Mouse (Mus musculus): Measurements from ENCODE around the gene Pdzd9. TPM values are rescaled to one million over a fixed set of nuclear protein-coding genes. Genes with fewer than 3 reads are reported as not detected.

Pdzd9 gene
- polyA plus RNA-seq, 1 experiment = 0.16 TPM

DNA sequence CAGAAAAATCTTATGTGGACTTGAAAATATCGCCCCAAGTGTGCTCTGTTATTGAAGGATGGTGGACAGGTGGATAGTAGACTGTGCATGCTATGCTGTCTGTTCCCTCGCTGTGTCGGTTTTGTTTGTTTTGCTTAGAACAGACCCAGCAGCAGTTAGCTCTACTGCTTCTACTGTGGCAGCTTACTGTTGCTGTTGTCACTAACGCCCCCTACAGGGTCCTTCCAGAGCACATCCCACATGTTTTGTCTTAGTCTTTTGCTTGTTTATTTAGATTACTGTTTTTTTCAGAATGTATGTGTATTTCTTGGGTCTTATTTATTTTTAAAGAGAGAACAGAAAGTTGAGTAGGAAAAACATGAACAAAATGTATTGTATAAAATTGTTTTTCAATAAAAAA is 26.9 kb downstream of the Pdzd9 start:
- no peak for DNase-seq (ENCODE audit: extremely low spot score in 1 of 2, low spot score in 1 of 2)

DNA sequence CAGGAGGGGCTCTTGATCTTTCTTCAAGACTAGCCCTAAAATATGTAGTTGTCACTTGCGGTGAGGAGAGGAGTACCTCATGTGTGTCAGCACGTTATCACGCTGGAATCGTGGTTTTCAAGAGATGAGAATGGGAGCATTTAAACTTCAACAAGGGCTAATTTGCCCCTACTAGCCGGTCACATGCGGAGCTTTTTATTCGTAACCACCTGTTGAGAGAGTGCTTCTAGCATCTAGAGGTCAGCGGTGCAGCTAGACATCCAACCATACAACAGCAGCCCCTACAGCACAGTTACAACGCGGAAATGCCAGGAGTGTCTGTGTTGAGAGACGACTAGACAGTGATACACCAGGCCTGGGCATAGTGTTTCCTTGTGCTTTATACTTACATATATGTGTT is 34.3 kb downstream of the Pdzd9 start:
- DNase-seq (ENCODE audit: extremely low spot score in 1 of 2, low spot score in 1 of 2) = no peak

- no peak for DNase-seq (ENCODE audit: extremely low spot score in 1 of 2, low spot score in 1 of 2)
Measured at GRCm38 (mm10) chr7:120635362-120635781, 34.8 kb downstream of the Pdzd9 start.

DNA sequence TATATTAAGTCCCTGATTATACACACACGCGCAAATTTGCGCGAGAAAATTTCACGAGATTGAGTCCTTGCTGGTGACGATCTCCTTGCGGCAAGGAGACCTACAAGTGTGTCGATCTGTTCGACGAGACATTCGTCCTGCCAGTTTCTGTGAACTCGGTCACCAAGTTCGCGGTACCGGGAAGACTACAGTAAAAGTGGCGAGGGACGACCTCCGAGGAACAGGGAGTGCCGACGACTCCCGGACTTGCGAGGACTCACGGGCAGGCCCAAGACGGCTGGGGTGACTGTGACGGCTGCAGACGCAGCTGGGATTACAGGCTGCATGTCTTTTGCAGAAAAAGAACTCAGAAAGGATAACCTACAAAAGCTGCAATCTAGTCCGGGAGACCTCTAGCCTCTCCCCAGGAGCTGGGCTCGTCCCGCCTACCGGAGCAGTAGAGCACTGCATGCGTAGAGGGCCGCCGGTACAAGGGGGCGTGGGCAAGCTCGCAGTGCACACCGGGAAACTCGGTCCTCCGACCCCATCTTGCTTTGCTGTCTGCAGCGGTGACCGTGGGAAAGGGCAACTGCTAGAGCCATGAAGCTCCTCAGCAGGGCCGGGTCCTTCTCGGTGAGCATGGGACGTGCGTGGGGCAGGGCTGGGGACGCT is 35.3 kb downstream of the Pdzd9 start, which contains the start of gene Uqcrc2:
Gene Uqcrc2 (plus strand): TSS at position 466 of the 651 bp plus-strand sequence.
- peak; percentile 65 to 87 for DNase-seq (ENCODE audit: extremely low spot score in 1 of 2, low spot score in 1 of 2)

DNA sequence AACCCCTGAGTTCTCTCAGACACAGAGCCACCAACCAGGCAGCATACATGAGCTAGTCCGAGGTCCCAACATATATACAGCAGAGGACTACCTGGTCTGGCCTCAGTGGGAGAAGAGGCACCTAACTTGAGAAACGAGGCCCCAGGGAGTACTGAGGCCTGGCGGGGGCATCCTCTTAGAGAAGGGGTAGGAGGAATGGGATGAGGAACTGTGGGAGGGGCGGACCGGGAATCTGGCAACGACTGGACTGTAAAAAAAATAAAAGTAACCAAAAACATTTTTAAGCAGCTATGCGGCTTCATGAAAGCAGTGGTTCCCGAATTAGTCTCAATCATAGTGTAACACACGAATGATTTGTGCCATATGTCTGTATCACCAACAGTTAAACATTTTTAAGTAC is 35.8 kb downstream of the Pdzd9 start:
- no peak for DNase-seq (ENCODE audit: extremely low spot score in 1 of 2, low spot score in 1 of 2)

DNA sequence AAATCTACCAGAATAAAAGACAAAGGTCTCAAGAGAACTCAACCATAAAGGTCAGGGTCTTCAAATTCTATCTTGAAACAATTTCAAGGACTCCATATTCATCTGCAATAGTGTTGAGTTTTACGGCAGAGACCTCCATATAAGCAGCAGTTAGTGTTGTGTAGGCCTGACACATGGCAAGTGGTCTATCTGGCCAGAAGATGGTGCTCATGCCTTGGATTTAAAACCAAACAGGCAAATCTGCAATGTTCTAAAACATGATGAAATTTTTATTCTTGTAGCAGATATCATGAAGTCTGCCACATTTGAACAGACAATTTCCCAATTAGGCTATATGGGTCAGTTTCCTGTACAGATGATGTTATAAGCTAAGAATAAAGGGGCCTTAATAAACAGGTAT is 37.6 kb downstream of the Pdzd9 start:
- peak in 1 of 2 experiments; percentile 74 for DNase-seq (ENCODE audit: extremely low spot score in 1 of 2, low spot score in 1 of 2)

DNA sequence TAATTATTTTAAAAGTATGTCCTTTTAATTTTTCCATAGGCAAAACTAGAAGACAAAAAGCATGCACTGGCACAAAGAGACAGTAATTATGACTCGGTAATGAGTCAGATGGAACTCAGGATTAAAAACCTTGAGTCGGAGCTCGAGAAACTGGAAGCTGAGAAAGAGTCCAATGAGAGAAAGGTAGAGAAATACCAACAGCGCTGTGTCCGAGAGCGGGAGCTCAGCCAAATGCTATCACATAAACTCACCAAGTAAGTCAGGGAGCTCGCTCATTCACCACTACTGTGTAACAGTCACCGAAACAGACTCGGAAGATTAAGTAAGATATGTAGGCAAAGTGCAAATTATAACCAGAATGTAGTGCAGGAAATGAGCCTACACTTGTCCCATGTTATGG is 49.3 kb downstream of the Pdzd9 start:
- no peak for DNase-seq (ENCODE audit: extremely low spot score in 1 of 2, low spot score in 1 of 2)

DNA sequence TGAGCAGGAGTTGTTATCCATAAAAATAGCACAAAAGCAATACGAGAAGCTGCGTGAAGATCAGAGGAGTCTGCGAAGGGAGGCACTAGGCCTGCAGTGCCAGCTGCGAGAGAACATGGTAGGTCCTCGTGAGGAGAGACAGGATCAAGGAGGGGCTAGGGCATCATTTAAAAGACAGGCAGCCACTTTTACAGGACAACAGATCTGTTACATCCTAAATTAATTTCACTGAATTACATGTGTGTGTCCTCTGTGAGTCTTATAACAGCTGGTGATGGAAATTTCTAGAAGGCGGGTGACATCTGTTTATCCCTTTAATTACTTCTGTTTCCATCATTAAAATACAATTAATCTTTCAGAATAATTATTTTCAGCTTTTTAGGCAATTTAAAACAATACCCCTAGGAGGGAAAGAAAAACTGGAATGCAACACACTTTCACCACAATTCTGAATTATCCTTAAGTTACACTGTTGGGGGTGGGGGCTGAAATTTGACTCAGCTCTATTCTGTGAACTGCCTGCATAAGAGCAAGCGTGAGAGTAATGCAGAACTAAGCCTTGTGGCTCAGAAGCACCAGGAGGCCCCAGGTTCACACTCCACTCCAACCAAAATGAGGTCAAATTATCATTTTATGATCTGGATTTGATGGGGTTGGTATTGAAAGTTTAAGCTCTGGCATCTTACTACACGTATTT is 49.9 kb downstream of the Pdzd9 start:
- DNase-seq (ENCODE audit: extremely low spot score in 1 of 2, low spot score in 1 of 2) = no peak

Other genes starting within 250 kb of the Pdzd9 start
- gene Uqcrc2, start 35.2 kb downstream of the Pdzd9 start, polyA plus RNA-seq (2012; rRNA removed) = 187 and 236 TPM in 2 replicates
- 33.9 and 36.5 TPM in 2 replicates for gene Mosmo, start 7.3 kb upstream of the Pdzd9 start, polyA plus RNA-seq (2012; rRNA removed)
- gene Vwa3a, start 69.0 kb upstream of the Pdzd9 start, polyA plus RNA-seq (2012; rRNA removed) = 9.5 and 11.2 TPM in 2 replicates
- not detected in 2 replicates for gene Gm5737, start 142.0 kb upstream of the Pdzd9 start, polyA plus RNA-seq (2012; rRNA removed)
- gene Eef2k, start 172.5 kb upstream of the Pdzd9 start, polyA plus RNA-seq (2012; rRNA removed) = 30.5 and 35.3 TPM in 2 replicates
- gene Polr3e, start 247.4 kb upstream of the Pdzd9 start, polyA plus RNA-seq (2012; rRNA removed) = 28.2 and 30.9 TPM in 2 replicates

Measured in frontal cortex, adult 2 months (tissue).